Mouse (Mus musculus) ES-Bruce4 (cell line): ENCODE data around the gene R3hdm4.

ENCODE experiments used
- CTCF ChIP-seq: IDR thresholded peaks from one replicate; pipeline ENCODE4 v1.8.1; 2011; ENCODE audit warnings: low read depth, low read length
- EP300 ChIP-seq: IDR thresholded peaks from 2 replicates; pipeline ENCODE4 v1.6.1; 2011; ENCODE audit warnings: low read depth, low read length; ENCODE audit not compliant: insufficient read depth

DNA sequence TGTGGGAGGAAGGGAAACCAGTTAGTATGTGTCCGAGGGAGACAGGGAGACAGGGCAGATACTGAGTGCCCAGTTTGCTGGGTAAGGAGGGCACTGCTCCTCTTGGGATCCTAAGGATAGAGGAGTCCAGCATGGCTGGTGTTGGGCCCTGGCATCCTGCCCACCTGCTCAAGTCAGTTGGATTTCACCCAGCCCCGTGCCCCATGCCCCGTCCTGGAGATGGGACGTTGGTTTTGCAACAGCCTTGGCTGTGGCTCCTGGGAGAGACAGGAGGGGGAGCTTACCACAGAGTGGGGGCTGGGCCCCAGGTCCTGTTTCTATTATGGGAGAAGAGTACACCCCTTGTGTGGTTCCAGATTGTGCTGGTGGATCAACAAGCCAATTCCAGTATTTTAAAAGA is 36.6 kb downstream of the R3hdm4 start:
- no peak for TF ChIP-seq CTCF
- TF ChIP-seq EP300, result no peak
